Mouse (Mus musculus): ENCODE results near the gene Ankrd33b.

Gene Ankrd33b

DNA sequence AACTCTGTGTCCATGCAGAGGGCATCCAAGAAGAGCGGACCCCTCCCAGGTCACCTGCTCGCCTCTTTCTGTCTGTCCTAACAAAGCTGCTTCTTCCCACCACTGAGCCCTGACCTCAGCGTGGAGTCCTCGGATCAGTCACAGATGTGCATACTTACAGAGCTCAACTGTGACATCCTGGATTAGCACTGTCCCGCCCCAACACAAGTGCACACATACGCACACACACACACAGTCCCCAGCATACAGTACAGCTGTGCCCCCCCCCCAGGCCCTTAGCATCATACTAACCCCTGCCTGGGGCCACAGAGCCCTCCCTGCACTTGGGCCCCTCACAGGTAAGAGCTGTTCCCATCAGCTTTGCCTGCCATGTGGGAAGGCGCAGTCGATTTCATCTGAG, 102.1 kb downstream of the Ankrd33b start:
- no peak for DNase-seq (ENCODE audit: low spot score in 2 of 2)

DNA sequence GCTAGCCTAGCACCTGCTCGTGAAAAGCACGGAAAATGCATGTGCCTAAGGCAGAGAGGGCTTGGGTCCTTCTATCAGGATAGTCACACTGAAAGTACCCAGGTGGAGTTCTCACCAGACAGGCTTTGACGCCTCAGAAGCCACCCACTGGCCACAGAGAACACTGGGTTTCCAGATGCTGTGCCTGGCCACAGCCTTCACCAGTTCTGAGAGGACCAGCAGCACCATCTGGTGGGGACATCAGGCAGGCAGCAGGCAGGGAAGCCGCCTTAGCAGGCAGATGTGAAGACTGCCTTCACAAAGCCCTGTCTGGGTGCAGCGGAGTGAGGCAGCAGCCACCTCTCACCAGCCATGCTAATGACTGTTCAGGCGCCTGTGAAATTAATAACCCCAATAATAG, 102.7 kb downstream of the Ankrd33b start:
- peak; percentile 40 to 88 for DNase-seq (ENCODE audit: low spot score in 2 of 2)

DNA sequence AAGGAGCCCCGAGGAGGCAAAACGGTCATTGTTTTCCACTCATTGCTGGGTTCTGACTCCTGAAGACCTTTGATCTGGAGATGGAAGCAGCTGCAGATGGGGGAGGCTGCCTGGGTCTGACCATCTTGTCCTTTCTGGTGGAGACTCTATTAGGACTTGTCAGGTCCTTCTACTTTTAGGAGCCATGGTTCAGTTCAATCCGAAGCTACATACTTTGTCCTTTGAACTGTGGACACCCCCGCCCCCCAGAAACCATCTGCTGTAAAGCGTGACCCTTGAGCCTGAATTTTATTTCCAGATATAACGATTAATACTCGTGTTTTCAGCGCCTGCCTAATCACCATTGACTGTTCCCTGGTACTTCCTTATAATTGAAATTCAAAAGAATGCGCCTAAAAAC, 105.2 kb downstream of the Ankrd33b start:
- no peak for DNase-seq (ENCODE audit: low spot score in 2 of 2)

DNA sequence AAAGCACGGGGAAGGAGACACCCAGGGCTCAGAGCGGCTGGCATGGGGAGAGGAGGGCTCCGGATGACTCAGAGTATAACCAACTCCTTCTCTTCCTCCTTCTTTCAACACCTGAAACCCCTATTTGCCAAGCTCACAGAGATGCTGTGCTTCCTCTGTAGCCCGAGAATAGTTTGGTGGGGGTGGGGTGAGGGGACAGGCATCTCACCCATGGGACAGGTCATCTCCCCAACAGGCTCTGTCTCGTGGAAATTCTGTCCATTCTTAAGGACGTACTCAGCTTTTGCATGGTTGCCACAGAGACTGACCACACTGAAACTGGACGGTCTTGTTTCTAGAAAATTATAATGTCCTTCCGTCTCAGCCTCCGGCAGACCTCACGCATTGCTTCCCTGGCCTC, 106.4 kb downstream of the Ankrd33b start:
- no peak for DNase-seq (ENCODE audit: low spot score in 2 of 2)

DNA sequence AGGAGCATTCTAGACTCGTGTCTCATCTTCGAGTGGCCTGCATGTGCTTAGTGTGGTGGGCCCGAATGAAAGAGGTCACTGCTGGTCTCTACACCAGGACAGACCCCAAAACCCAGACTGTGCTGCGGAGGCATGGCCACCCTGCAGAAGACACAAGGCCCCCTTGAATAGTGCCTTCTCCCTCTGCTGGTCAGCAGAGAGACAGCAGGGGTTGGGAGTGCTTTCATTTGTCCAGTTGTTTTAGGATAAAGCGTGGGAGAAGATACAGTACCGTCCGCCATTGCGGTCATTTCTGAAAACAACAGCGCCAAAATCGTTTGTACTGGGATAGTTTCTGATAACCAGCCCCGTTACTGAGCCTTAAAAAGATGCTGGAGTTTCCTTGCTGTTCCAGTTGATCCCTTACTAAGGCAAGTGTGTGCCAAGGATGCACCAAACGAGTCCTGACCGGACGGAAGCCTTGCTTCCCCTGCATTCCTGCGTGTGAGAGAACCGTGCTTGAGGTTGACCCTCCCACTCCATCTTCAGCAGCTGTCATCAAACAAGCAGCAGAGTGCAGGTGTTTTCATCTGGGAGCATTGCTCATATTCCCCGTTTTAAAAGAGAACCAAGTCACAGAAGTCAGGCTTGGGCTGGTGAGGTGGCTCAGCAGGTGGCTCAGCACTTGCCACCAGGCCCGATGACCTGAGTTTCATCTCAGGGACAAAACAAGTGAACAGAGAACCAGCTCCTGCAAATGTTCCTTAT, 108.7 kb downstream of the Ankrd33b start:
- DNase-seq (ENCODE audit: low spot score in 2 of 2), result no peak

DNA sequence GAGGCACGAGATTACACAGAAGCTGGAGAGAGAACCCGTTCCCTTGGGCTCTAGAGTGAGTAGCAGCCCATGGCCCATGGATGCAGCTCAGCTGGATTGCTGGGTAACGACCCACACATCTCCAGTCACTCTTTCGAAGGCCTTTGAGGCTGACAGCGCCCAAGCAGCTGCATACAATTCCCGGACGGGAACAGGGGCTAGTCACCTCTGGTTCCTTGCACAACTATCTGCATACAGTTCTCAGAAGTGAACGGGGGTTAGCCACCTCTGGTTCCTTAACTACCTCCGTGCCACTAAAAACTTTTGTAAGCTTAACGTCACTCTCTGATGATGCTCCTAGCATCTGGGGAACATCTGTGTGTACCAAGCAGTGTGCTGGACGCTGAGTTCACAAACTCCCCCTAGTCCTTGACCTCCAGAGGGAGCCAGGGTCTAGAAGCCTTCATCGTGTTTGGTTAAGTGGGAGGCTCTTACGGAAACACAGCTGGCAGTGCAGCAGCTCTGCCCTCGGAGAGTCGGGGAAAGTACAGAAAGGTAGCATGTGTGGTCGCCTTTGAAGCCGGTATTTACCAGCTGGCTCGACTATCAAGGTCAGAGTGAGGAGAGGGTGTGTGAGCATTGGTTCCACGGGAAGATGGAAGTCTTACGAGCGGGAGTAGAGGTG, 109.4 kb downstream of the Ankrd33b start:
- no peak for DNase-seq (ENCODE audit: low spot score in 2 of 2)

DNA sequence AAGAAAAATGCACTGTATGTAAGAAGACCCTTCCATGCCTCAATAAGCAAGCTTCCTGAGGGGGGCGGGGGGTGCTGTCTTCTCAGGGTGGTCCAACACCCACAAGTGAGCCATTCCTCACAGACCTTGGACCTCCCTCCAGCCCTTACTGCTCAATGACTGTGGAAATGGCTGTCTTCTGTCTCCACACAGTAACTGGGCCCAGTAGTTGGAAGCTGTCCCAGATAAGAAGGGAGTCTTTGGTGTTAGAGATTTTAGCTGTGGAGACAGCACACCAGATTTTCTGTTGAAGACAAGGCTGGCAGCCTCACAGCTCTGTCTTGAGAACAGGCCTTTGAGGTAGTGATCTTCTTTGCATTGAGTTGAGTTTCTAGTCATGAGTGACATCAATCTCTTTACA, 110.2 kb downstream of the Ankrd33b start:
- DNase-seq (ENCODE audit: low spot score in 2 of 2), result no peak

DNA sequence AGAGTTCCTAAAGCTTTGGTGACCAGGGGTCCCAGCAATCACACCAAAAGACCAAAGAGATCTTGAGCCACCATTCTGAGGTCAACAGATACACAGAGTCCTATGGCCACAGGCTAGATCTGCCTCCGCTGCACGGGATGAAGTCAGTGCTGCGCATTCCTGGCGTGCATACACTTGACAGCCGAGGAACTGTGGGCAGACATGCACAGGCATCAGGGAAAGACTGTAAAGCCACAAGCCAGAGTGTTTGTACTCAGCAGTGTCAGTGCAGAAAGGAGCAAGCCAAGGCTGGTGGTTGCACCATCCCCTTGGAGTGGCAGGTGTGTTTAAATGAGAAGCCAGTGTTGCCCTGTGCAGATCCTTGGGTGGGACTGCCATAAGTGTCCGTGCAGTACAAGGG, 111.8 kb downstream of the Ankrd33b start:
- DNase-seq (ENCODE audit: low spot score in 2 of 2), result no peak

DNA sequence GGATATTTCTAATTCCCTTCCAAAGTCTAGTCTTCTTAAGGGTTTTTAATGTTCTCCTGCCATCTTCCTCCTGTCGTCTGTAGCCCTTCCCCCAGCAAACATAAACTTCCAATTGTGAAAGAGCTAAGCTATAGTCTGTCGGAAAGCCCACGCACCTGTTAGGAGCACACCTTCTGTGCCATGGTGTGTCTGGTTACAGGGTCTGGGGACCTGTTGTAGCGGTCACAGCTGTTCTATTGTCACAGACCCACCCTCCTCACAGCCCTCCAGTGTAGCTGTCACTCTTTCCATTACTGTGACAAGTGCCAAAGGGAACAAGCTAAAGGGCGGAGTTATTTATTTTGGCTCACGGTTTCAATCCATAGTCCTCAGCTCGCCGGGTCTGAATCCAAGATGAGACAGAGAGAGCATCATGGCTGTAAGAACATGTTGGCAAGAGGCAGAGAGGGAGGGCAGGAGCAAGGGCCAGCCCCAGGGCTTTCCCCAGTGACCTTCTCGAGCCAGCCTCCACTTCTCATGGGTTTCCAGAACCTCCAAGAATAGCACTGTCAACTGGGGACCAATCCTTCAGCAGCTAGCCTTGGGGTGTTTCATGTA, 112.5 kb downstream of the Ankrd33b start:
- DNase-seq (ENCODE audit: low spot score in 2 of 2), result no peak

DNA sequence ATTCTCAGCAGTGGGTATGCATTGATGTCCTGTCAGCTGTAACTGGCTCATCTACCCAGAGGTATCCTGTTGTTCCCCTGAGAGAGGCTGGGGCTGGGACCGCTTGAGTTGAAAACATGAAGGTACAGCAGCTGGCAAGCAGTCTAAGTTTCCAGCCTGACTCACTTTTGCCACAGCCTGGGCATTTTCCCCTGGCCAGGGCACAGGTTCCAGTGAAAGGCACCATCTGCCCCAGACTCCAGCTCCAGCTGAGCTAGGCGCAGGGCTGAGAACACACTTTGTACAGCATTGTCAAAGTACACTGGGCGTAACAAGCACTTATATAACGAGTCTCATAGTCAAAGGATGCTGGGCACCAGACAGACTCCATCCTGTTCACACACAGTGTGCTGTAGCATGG, 113.6 kb downstream of the Ankrd33b start:
- no peak for DNase-seq (ENCODE audit: low spot score in 2 of 2)

DNA sequence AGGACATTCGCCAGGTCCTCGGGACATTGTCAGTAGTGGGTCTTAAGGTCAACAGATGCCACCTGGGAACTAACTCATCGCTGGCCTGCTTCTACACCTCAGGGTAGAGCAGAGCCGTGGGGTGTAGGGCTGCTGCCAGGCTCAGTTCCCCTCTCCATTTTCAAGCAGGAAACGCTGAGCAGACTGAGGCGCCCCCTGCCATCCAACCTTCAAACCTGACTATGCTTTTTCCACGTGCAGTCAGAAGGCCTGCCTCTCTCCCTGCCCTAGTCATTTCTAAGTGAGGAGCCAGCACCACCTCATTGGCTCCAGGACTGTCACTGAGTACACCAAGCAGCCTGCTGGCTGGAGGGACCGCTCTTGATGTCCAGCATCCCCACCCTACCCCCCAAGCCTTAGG, 114.1 kb downstream of the Ankrd33b start:
- DNase-seq (ENCODE audit: low spot score in 2 of 2), result no peak

DNA sequence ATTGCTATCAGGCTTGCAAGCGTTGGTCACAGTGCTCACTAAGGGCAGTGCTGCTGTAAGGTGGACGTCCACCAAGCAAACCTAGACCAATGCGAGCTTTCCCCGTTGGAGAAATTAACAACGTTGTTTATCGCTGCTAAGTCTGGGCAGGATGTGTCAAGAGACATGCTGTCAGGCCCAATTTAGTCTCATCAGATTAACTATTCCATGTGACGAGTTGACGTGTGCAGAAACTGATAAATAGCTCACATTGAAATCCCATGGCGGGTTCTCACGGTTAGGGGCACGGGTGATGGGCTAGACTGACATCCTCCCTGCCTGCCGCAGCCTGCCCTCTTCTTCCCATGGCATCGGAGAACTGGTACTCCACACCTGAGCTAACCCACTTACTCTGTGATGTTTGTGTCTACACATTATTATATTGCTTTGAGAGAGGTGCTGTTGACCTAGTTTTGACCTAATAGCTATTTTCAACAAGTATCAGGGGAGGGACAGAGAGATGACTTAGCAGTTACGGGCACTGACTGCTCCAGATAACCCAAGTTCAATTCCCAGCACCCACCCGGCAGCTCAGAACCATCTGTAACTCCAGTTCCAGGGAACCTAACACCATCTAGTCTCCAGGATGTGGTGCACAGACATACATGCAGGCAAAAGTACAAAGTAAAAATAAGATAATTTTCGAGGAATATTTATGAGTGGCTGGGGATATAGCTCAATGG, 114.8 kb downstream of the Ankrd33b start:
- DNase-seq (ENCODE audit: low spot score in 2 of 2), result no peak

DNA sequence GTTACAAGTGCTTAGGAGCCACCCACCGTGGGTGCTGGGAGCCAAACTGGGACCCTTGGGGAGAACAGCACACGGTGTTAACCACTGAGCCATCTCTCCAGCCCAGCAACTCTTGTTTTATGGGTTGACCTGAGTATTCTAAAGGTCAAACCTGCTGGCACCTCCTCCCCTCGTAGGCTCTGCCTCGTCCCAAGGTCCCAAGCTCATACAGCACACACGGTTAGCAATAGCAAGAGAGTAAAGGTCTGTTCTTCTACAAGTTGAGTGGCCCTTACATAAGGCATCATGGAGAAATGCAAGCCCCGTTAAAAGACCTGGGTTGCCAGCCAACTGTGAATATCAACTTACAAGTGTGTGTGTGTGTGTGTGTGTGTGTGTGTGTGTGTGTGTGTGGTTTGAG, 116.3 kb downstream of the Ankrd33b start:
- DNase-seq (ENCODE audit: low spot score in 2 of 2), result no peak

DNA sequence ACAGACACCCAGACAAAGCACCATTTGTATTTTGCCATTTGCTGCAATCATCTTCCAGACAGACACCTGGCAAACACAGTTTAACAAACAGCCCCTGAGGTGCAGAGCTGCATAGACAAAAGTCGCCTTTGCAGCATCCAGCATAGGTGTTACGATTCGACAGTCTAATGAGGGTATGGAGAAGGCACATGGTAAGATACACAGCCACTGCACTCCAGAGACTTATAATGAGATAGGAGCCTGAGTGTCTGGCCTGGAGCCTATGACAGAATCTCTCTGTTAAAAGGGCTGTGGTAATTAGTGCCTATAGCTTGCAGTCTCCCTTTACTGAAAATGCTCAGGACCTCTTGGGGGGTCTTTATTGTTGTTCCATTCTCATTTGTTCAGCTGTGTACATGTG, 116.8 kb downstream of the Ankrd33b start:
- DNase-seq (ENCODE audit: low spot score in 2 of 2), result no peak

DNA sequence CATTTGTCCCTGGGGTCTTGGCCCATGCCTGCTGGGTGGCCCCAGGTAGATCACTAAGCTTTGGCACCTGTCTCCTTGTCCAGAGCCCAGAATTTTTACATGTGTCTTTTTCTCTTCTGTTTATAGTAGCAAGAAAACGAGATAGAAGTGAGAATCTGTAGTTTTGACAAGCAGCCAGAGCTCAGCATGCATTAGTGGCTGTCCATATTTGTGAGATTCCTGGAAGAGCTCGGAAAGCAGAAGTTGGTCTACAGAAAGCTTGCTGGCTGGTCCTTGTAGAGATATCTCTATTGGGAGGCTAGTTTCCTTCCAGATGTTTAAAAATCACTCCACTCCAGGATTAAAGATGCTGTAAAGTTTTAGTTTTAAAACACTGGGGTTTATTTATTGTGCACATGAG, 117.5 kb downstream of the Ankrd33b start:
- DNase-seq (ENCODE audit: low spot score in 2 of 2), result no peak

DNA sequence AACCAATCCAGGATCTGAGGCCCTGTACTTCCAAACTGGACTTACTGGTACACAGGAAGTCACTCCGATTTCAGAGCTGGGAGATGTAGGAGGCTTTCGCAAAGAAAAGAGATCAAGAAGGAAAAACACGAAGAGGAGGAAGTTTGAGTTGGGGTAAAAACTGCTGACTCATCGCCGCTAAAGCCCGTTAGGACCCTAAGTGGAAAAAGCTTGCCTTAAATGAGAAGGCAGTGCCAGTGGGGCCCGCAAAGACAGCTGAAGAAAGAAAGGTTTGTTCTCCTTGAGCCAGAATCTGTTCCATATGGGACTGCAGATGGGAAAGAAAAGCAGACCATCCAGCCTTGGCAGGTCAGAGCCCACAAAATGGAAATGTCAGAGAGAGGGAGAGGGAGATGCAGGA, 118.6 kb downstream of the Ankrd33b start:
- no peak for DNase-seq (ENCODE audit: low spot score in 2 of 2)

DNA sequence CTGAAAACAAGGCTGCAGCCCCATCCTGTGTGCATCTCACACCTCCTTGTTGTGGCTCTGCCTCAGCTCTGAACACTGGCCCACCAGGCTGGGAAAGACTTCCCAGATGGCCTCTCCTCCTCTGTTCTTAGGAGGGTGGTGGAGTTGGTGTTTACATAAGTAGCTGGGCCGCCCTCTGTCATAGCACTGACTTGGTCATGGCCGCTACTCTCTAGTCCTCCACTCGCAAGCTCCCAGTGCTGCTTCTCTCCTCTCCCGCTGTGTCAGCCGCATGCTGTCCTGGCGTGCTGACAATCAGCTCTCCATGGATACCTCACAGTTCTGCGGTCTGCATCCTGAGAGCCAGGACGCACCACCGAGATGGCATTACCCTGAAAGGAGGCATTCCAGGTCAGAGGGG, 120.5 kb downstream of the Ankrd33b start:
- DNase-seq (ENCODE audit: low spot score in 2 of 2), result no peak

DNA sequence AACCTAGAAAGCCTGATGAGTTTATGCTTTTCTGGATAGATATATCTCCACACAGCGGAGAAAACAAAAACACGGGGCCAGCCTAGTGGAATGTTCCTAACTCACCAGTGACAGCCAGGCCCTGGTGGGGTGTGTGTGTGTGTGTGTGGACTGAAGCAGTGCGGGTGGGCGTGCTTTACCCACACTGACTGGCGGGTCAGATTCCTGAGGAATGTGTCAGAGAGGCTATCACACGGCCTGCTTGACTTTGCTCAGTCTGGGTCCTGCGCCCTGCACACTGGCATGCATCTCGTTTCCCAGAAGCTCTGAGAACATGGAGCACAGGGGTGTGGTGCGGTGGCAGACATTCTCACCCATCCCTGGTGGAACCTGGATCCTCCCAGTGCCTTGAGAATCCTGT, 121.6 kb downstream of the Ankrd33b start:
- no peak for DNase-seq (ENCODE audit: low spot score in 2 of 2)

DNA sequence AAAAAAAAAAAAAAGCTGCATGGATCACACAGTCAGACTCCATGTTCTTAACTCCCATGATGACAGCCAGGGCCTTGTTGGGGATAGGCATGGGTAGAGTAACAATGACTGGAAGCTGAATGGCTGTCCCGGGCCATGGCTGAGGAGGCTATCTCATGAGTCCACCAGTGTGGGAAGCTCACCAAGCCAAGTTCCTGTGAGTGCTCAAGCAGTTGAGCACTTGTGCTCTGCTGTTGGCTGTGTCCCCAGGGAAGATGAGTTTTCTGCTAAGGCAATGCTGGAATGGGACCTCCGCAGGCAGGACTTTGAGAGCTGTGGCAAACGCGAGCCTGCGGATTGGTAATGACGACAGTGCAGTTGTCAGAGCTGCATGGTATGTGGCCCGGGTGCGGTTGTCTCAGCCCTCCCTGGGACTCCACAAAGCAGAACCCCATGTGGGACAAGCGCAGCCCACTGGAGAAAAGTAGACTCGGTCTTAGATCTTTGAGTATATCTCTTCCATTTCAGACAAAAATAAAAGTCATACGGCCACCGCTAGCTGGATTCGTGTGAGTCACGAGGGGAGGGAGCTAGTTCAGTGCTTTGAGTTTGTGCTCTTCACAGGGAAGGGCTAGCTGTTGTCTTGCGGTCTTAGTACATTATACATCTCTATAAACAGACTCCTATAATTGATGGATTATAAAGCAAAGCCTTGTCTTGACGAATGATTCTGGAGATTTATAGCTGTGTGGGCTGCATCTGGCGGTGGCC, 122.7 kb downstream of the Ankrd33b start:
- DNase-seq (ENCODE audit: low spot score in 2 of 2), result no peak

DNA sequence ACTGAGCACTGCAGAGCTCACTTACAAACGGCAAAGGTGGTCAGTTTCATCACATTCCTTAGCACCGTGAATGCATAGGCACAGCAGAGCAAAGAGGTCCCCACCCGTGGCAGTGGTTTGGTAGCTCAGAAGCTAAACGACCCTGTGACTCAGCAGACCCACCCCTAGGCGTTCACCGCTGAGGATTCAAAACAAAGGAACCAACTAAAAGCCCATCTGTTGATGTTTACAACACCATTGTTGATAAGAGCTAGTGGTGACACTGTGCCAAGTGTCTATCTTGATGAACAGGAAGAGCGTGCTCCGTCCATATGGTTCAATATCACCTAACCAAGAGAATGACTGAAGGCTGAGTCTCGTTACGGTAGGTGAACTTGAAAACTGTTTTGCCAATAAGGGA, 124.3 kb downstream of the Ankrd33b start:
- no peak for DNase-seq (ENCODE audit: low spot score in 2 of 2)

Data from left cerebral cortex, adult 9 months (tissue).